Comparison of ENCODE assay signal across 9 mouse cellular contexts in genomic region chr3:116333229-116333628, GRCm38 (mm10).
DNase-seq lines count a peak whose midpoint lies in the region; ATAC-seq and TF ChIP-seq lines count a peak whose summit lies in the region.
"Had no signal": no experiment of that assay in that cellular context is flagged by ENCODE, and none has a peak within 500 bp of the region (broad histone marks: within the 10 kb centered on the region; RNA-seq: fewer than 3 reads in every experiment).

No protein-coding gene starts in this region.

- TF ChIP-seq CTCF in midbrain, postnatal 0 days (IDR thresholded peaks at IDR 0.05) = peak; percentile 66

- no peaks in the 10 kb centered on the region for H3K9me3 ChIP-seq in midbrain, postnatal 0 days (ENCODE audit: low read length)
- no peaks in the 10 kb centered on the region for H3K9me3 ChIP-seq in midbrain, embryonic 16.5 days (replicated peaks; ENCODE audit: control insufficient read depth, low read length, poor library complexity, severe bottlenecking)
- H3K9me3 ChIP-seq: neural tube, embryonic 13.5 days had no signal

- no peak overlapping the region for H3K9ac ChIP-seq in midbrain, postnatal 0 days (replicated peaks; ENCODE audit: low read length, poor library complexity, severe bottlenecking)
- H3K9ac ChIP-seq in midbrain, embryonic 16.5 days (ENCODE audit: low read depth, low read length) = no peak overlapping the region
- H3K9ac ChIP-seq: neural tube, embryonic 13.5 days had no signal

- H3K4me1 ChIP-seq in midbrain, postnatal 0 days (ENCODE audit: insufficient read depth, low read length) = no peaks in the 10 kb centered on the region
- H3K4me1 ChIP-seq in midbrain, embryonic 16.5 days (ENCODE audit: control insufficient read depth, insufficient read depth, low read length) = no peaks in the 10 kb centered on the region
- H3K4me1 ChIP-seq: neural tube, embryonic 13.5 days had no signal

- WGBS in midbrain, postnatal 0 days = 13% methylated on average over 7 of the region's 7 CpGs
- WGBS in midbrain, embryonic 16.5 days = 14% methylated on average over 7 of the region's 7 CpGs

- H3K27ac ChIP-seq in midbrain, postnatal 0 days (ENCODE audit: low read depth, low read length) = no peak overlapping the region
- H3K27ac ChIP-seq in midbrain, embryonic 16.5 days (ENCODE audit: low read length) = no peak overlapping the region
- H3K27ac ChIP-seq: neural tube, embryonic 13.5 days had no signal

- no peaks in the 10 kb centered on the region for H3K27me3 ChIP-seq in midbrain, postnatal 0 days (ENCODE audit: insufficient read depth, low read length)
- H3K27me3 ChIP-seq in midbrain, embryonic 16.5 days (ENCODE audit: control insufficient read depth, insufficient read depth, low read depth, low read length) = no peaks in the 10 kb centered on the region
- H3K27me3 ChIP-seq: neural tube, embryonic 13.5 days had no signal

- no peak overlapping the region for H3K4me2 ChIP-seq in midbrain, postnatal 0 days (ENCODE audit: low read depth, low read length, poor library complexity, severe bottlenecking)
- no peak overlapping the region for H3K4me2 ChIP-seq in midbrain, embryonic 16.5 days (ENCODE audit: low read length)
- H3K4me2 ChIP-seq: neural tube, embryonic 13.5 days had no signal

- peak; percentile 57 for DNase-seq in gastrocnemius, postnatal 10 days
- DNase-seq in gastrocnemius, postnatal 25 days = no peak
- DNase-seq in midbrain, postnatal 0 days (ENCODE audit: low spot score) = peak; percentile 26
- DNase-seq in ZHBTc4 (ENCODE audit: low read depth, low spot score) = peak; percentile 72
- DNase-seq in induced T-regulatory cell, adult 2 months (ENCODE audit: low read depth) = peak; percentile 79
- DNase-seq in spleen, postnatal 4 days (ENCODE audit: low spot score in 2 of 2) = peak; percentile 32 to 78
- DNase-seq in right cerebral cortex, postnatal 25 days = no peak

- H3K36me3 ChIP-seq in midbrain, postnatal 0 days (ENCODE audit: insufficient read depth, low read length) = no peaks in the 10 kb centered on the region
- H3K36me3 ChIP-seq in midbrain, embryonic 16.5 days (ENCODE audit: control insufficient read depth, insufficient read depth, low read length) = no peaks in the 10 kb centered on the region

- no peak overlapping the region for H3K4me3 ChIP-seq in midbrain, postnatal 0 days (ENCODE audit: low read depth, low read length)
- H3K4me3 ChIP-seq in midbrain, embryonic 16.5 days (ENCODE audit: low read depth, low read length) = no peak overlapping the region
- H3K4me3 ChIP-seq: neural tube, embryonic 13.5 days had no signal

- no peak for ATAC-seq in midbrain, postnatal 0 days (ENCODE audit: low FRiP score)
- ATAC-seq in midbrain, embryonic 16.5 days = no peak

Comparison
In these comparisons a context has a peak if more than half of its experiments do, and no peak if none do; other contexts are left out.
1. DNase-seq: peak in gastrocnemius, postnatal 10 days (single experiment), midbrain, postnatal 0 days (single experiment), ZHBTc4 (single experiment), induced T-regulatory cell, adult 2 months (single experiment) and spleen, postnatal 4 days (2 of 2); none in gastrocnemius, postnatal 25 days (single experiment) and right cerebral cortex, postnatal 25 days (single experiment).